In genomic region chr10:44456757-44457595, GRCm38 (mm10) we compare ENCODE assay signal across 8 mouse cellular contexts.
DNase-seq lines count a peak whose midpoint lies in the region; ATAC-seq and TF ChIP-seq lines count a peak whose summit lies in the region.

No protein-coding gene starts in this region.

- peak overlapping the region; percentile 76 for H3K9ac ChIP-seq in heart, embryonic 13.5 days
- peak overlapping the region; percentile 23; the same call in 1 of the 2 replicates for H3K9ac ChIP-seq in kidney, postnatal 0 days (ENCODE audit: low read depth, low read length)

- peak overlapping the region; percentile 27 for H3K4me3 ChIP-seq in erythroblast, embryonic 14.5 days (replicated peaks)
- H3K4me3 ChIP-seq in cortical plate, adult 2 months (ENCODE audit: insufficient read depth, low read length) = 0 out of 2 replicates have a peak overlapping the region, but pooled peaks have one; percentile 13
- peak overlapping the region; percentile 70 for H3K4me3 ChIP-seq in heart, embryonic 13.5 days
- H3K4me3 ChIP-seq in kidney, postnatal 0 days (replicated peaks; ENCODE audit: low read depth, low read length) = peak overlapping the region; percentile 57
- peak overlapping the region; percentile 73 for H3K4me3 ChIP-seq in midbrain, embryonic 10.5 days

- DNase-seq in kidney, postnatal 0 days (ENCODE audit: low spot score) = peak; percentile 27
- DNase-seq in midbrain, embryonic 10.5 days (ENCODE audit: low spot score) = peak; percentile 63
- DNase-seq in c-Kit-positive CD71-positive TER-119-positive erythroid progenitor cells, embryonic 14.5 days (ENCODE audit: low spot score) = no peak

- TF ChIP-seq CTCF in cortical plate, adult 2 months (IDR thresholded peaks at IDR 0.05; ENCODE audit: extremely low read depth, insufficient read depth, low read length) = no peak
- TF ChIP-seq CTCF in kidney, postnatal 0 days (IDR thresholded peaks at IDR 0.05; ENCODE audit: low read depth) = no peak

- H3K4me1 ChIP-seq in erythroblast, embryonic 14.5 days (ENCODE audit: control insufficient read depth) = peaks cover 27% of the 10 kb centered on the region
- no peaks in the 10 kb centered on the region for H3K4me1 ChIP-seq in cortical plate, adult 2 months (ENCODE audit: control insufficient read depth, insufficient read depth, low read length)
- H3K4me1 ChIP-seq in heart, embryonic 13.5 days = peaks cover 29% of the 10 kb centered on the region
- 0 out of 2 replicates have a peak, but pooled peaks cover 9% of the 10 kb centered on the region for H3K4me1 ChIP-seq in kidney, postnatal 0 days (replicated peaks; ENCODE audit: insufficient read depth, low read length)
- H3K4me1 ChIP-seq in midbrain, embryonic 10.5 days = peaks cover 32% of the 10 kb centered on the region

- H3K9me3 ChIP-seq in erythroblast, embryonic 14.5 days (ENCODE audit: control insufficient read depth, low read length) = no peaks in the 10 kb centered on the region
- H3K9me3 ChIP-seq in heart, embryonic 13.5 days = no peaks in the 10 kb centered on the region
- no peaks in the 10 kb centered on the region for H3K9me3 ChIP-seq in kidney, postnatal 0 days (replicated peaks; ENCODE audit: low read length)
- no peaks in the 10 kb centered on the region for H3K9me3 ChIP-seq in midbrain, embryonic 10.5 days (replicated peaks)

- peak overlapping the region; percentile 98 for H3K4me2 ChIP-seq in heart, embryonic 13.5 days
- H3K4me2 ChIP-seq in kidney, postnatal 0 days (ENCODE audit: low read length) = peak overlapping the region; percentile 89

- no peak for ATAC-seq in erythroblast, adult 5-6 weeks (replicated peaks; ENCODE audit: low FRiP score, poor library complexity, severe bottlenecking)
- ATAC-seq in heart, embryonic 13.5 days (ENCODE audit: extremely low read depth, insufficient number of reproducible peaks, low FRiP score, low TSS enrichment) = no peak
- no peak for ATAC-seq in kidney, postnatal 0 days (replicated peaks; ENCODE audit: low FRiP score, low read depth)
- no peak for ATAC-seq in monocyte, adult 5-6 weeks (replicated peaks; ENCODE audit: insufficient number of reproducible peaks, low FRiP score, low TSS enrichment, poor library complexity, severe bottlenecking)

- no peak overlapping the region for H3K27ac ChIP-seq in cortical plate, adult 2 months (ENCODE audit: insufficient read depth, low read length)
- no peak overlapping the region for H3K27ac ChIP-seq in heart, embryonic 13.5 days (replicated peaks)
- H3K27ac ChIP-seq in kidney, postnatal 0 days = no peak overlapping the region
- H3K27ac ChIP-seq in midbrain, embryonic 10.5 days (replicated peaks) = no peak overlapping the region

- H3K27me3 ChIP-seq in erythroblast, embryonic 14.5 days (ENCODE audit: control insufficient read depth) = peaks cover 46% of the 10 kb centered on the region
- peaks cover 83% of the 10 kb centered on the region for H3K27me3 ChIP-seq in heart, embryonic 13.5 days (replicated peaks)
- H3K27me3 ChIP-seq in kidney, postnatal 0 days (ENCODE audit: insufficient read depth, low read length) = no peaks in the 10 kb centered on the region
- H3K27me3 ChIP-seq in midbrain, embryonic 10.5 days (ENCODE audit: low read depth, poor library complexity, severe bottlenecking) = peaks cover 72% of the 10 kb centered on the region

- no peak for TF ChIP-seq POLR2A in cortical plate, adult 2 months (IDR thresholded peaks at IDR 0.05; ENCODE audit: extremely low read depth, insufficient read depth, low read length)

- 2% methylated on average over 31 of the region's 31 CpGs for WGBS in heart, embryonic 13.5 days
- WGBS in kidney, postnatal 0 days = 2% methylated on average over 31 of the region's 31 CpGs
- 1% methylated on average over 31 of the region's 31 CpGs for WGBS in midbrain, embryonic 10.5 days

- no peaks in the 10 kb centered on the region for H3K36me3 ChIP-seq in erythroblast, embryonic 14.5 days (ENCODE audit: control insufficient read depth)
- H3K36me3 ChIP-seq in heart, embryonic 13.5 days = no peaks in the 10 kb centered on the region
- no peaks in the 10 kb centered on the region for H3K36me3 ChIP-seq in kidney, postnatal 0 days (ENCODE audit: insufficient read depth, low read length)
- H3K36me3 ChIP-seq in midbrain, embryonic 10.5 days = no peaks in the 10 kb centered on the region

Comparison
In these comparisons a context has a peak if more than half of its experiments do, and no peak if none do; other contexts are left out.
1. H3K4me3 ChIP-seq: peak in every context shown above with its lines; median percentile 73 in midbrain, embryonic 10.5 days; 70 in heart, embryonic 13.5 days; 57 in kidney, postnatal 0 days; 27 in erythroblast, embryonic 14.5 days; 13 in cortical plate, adult 2 months.